Mouse (Mus musculus) CH12.LX (cell line): ENCODE measurements around the gene Hmga2.

Source experiments
- CHD1 ChIP-seq: IDR thresholded peaks from 2 replicates; pipeline ENCODE4 v1.6.1; 2012; ENCODE audit warnings: low read depth, low read length, improper control_type of control experiment, inconsistent platforms
- CHD2 ChIP-seq: IDR thresholded peaks from 2 replicates; pipeline ENCODE4 v1.6.1; 2011; ENCODE audit warnings: low read length, improper control_type of control experiment
- CTCF ChIP-seq, 2 experiments: IDR thresholded peaks in 1 of 2; conservative IDR thresholded peaks in 1 of 2; 2 replicates each; pipeline ENCODE4 v1.5.1; 2011 to 2012; ENCODE audit warnings: low read depth in 2 of 2, low read length in 2 of 2, improper control_type of control experiment in 1 of 2, inconsistent platforms in 1 of 2, mild to moderate bottlenecking in 1 of 2, moderate library complexity in 1 of 2
- HCFC1 ChIP-seq: IDR thresholded peaks from 2 replicates; pipeline ENCODE4 v1.6.1; 2012; ENCODE audit warnings: low read depth, mild to moderate bottlenecking, inconsistent platforms, low read length, improper control_type of control experiment
- JUND ChIP-seq: conservative IDR thresholded peaks from 2 replicates; pipeline ENCODE4 v1.6.1; 2011; ENCODE audit warnings: low read depth, low read length, improper control_type of control experiment
- MAX ChIP-seq: IDR thresholded peaks from 2 replicates; pipeline ENCODE4 v1.6.1; 2011; ENCODE audit warnings: low read length, improper control_type of control experiment
- MAZ ChIP-seq: IDR thresholded peaks from 2 replicates; pipeline ENCODE4 v1.6.1; 2012; ENCODE audit warnings: low read depth, mild to moderate bottlenecking, inconsistent platforms, low read length, improper control_type of control experiment, moderate library complexity
- MEF2A ChIP-seq: IDR thresholded peaks from 2 replicates; pipeline ENCODE4 v1.6.1; 2014; ENCODE audit warnings: low read depth, mild to moderate bottlenecking, inconsistent platforms, low read length, improper control_type of control experiment, borderline replicate concordance
- POLR2A ChIP-seq: IDR thresholded peaks from 2 replicates; pipeline ENCODE4 v1.6.1; 2011; ENCODE audit warnings: low read depth, mild to moderate bottlenecking, improper control_type of control experiment, low read length
- POLR2AphosphoS2 ChIP-seq: IDR thresholded peaks from 2 replicates; pipeline ENCODE4 v1.6.1; 2011; ENCODE audit warnings: low read depth, low read length, improper control_type of control experiment
- TCF12 ChIP-seq: IDR thresholded peaks from 2 replicates; pipeline ENCODE4 v1.6.1; 2014; ENCODE audit warnings: low read depth, mild to moderate bottlenecking, inconsistent platforms, low read length, improper control_type of control experiment
- ZC3H11A ChIP-seq: IDR thresholded peaks from 2 replicates; pipeline ENCODE4 v1.6.1; 2012; ENCODE audit warnings: low read depth, mild to moderate bottlenecking, inconsistent platforms, low read length, improper control_type of control experiment
- ZKSCAN1 ChIP-seq: IDR thresholded peaks from 2 replicates; pipeline ENCODE4 v1.6.1; 2012; ENCODE audit warnings: low read depth, inconsistent platforms, low read length, improper control_type of control experiment, borderline replicate concordance

DNA sequence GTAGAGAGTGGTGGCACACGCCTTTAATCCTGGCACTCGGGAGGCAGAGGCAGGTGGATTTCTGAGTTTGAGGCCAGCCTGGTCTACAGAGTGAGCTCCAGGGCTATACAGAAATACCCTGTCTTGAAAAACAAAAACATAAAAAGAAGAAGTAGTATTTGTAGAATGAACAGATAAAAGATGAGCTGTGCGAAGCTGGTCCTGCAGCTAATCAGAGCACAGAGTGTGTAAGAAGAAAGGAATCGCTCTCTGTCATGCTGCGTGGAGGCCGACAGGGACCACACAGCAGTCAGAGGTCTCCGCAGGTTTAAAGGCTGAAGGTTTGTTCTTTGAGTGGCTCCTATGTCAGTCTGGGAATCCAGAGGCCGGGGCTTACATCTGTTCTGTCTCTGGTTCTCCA, 153.5 kb downstream of the Hmga2 start:
- TF ChIP-seq POLR2AphosphoS2 (no peak), CTCF (conservative IDR thresholded peaks at IDR 0.05 in 1 of 2, IDR thresholded peaks at IDR 0.05 in 1 of 2; ENCODE audit: low read depth in 2 of 2, low read length in 2 of 2) (no peak), POLR2A (no peak), ZKSCAN1 (no peak), MAX (no peak), ZC3H11A (no peak), MAZ (no peak), CHD1 (no peak), MEF2A (no peak), TCF12 (no peak), JUND (no peak), HCFC1 (no peak), CHD2 (no peak)
